Mouse (Mus musculus) liver, embryonic 14.5 days (tissue): ENCODE results near the gene Ttll2. TPM values are rescaled to one million over a fixed set of nuclear protein-coding genes. Genes with fewer than 3 reads are reported as not detected.
"Not testable (repeated sequence)": the region's sequence is repeated elsewhere in the genome, so short reads cannot be mapped to it uniquely, and the experiment has no call there.

ENCODE experiments used
- ATAC-seq: fragments of 200-750 bp; cut with Nextera tagmentation; 2 replicates; pipeline ENCODE4 v1.8.0; 2017; ENCODE audit warnings: moderate number of reproducible peaks, mild to moderate bottlenecking, moderate library complexity; ENCODE audit not compliant: insufficient read depth
- DNase-seq, 3 experiments: peaks; one replicate each; pipeline ENCODE4 v3.0.0-alpha.2; 2012 to 2013; ENCODE audit warnings: low read depth in 3 of 3, low spot score in 3 of 3
- H3K27ac ChIP-seq: fragments of 300-500 bp; sonication (generic); 2 replicates; pipeline ENCODE4 v1.5.1; 2014; ENCODE audit warnings: moderate library complexity, mild to moderate bottlenecking, control low read depth, inconsistent platforms
- H3K27me3 ChIP-seq: fragments of 300-500 bp; sonication (generic); 2 replicates; pipeline ENCODE4 v1.6.1; 2014; ENCODE audit warnings: mild to moderate bottlenecking, low read length, moderate library complexity; ENCODE audit not compliant: control insufficient read depth, insufficient read depth
- H3K36me3 ChIP-seq: fragments of 300-500 bp; sonication (generic); replicated peaks from 2 replicates; pipeline ENCODE4 v1.6.1; 2014; ENCODE audit warnings: low read depth; ENCODE audit not compliant: control insufficient read depth, insufficient read depth
- H3K4me1 ChIP-seq, 2 experiments: fragments of 200-500 bp in 1 of 2; fragments of 300-500 bp in 1 of 2; sonication (generic) in 1 of 2; replicated peaks; 2 replicates each; pipeline ENCODE4 v1.6.1; 2012 to 2014; ENCODE audit warnings: antibody characterized with exemption in 1 of 2, inconsistent platforms in 1 of 2, low read length in 1 of 2; ENCODE audit not compliant: control insufficient read depth in 2 of 2, insufficient read depth in 2 of 2
- H3K4me2 ChIP-seq: fragments of 300-500 bp; sonication (generic); 2 replicates; pipeline ENCODE4 v1.6.1; 2014; ENCODE audit warnings: low read depth, mild to moderate bottlenecking, control low read depth, moderate library complexity
- H3K4me3 ChIP-seq, 2 experiments: fragments of 200-500 bp in 1 of 2; fragments of 300-500 bp in 1 of 2; sonication (generic) in 1 of 2; 2 replicates each; pipeline ENCODE4 v1.5.1; 2012 to 2014; ENCODE audit warnings: low read depth in 2 of 2, low read length in 2 of 2, mild to moderate bottlenecking in 2 of 2, control low read depth in 1 of 2, inconsistent platforms in 1 of 2, moderate library complexity in 1 of 2; ENCODE audit not compliant: insufficient read depth in 1 of 2
- H3K9ac ChIP-seq: fragments of 300-500 bp; sonication (generic); replicated peaks from 2 replicates; pipeline ENCODE4 v1.6.1; 2014; ENCODE audit warnings: mild to moderate bottlenecking, control low read depth, moderate library complexity
- H3K9me3 ChIP-seq: fragments of 300-500 bp; sonication (generic); 2 replicates; pipeline ENCODE4 v1.6.1; 2016; ENCODE audit warnings: low read length, mixed read lengths; ENCODE audit not compliant: control insufficient read depth
- WGBS: fragments of 180-500 bp; shearing (Covaris S2); extraction: QIAGEN DNeasy Blood & Tissue Kit; methylation state at CpG from one replicate; pipeline ENCODE4 v1.1.7; 2014; ENCODE audit not compliant: insufficient replicate concordance; 5-methylcytosine and 5-hydroxymethylcytosine counted together
- polyA plus RNA-seq, 2 experiments: library from polyadenylated mRNA; depleted of rRNA in 1 of 2; stranded (reverse) in 1 of 2; unstranded in 1 of 2; fragments of >200 nt; fragmentation: Nextera tagmentation in 1 of 2; extraction: Ambion mirVana in 1 of 2; gene quantifications; 2 replicates each; pipeline versions ENCODE4 v1.2.1 to v1.2.3; 2012 to 2014

Gene Ttll2
- polyA plus RNA-seq, 2 experiments, result 0.02 TPM; not detected in 1

DNA sequence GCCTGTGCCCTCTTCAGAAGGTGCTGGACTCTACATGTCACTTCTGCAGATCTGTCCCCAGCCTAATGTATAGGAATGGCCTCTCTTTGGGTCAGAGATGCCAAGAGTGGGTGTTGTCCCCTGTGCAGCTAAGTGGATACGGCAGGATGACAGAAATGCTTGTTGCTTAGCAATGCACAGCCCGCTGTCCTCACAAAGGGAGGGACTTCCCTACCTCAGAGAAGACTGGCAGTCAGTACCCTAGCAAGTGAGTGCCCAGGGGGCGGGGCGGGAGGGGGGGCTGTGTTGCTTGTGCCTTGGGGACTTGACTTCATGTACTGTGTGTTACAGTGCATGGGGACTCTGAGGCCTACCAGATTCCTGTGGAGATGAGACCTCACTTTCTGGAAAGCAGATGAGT lies 7.3 kb upstream of the Ttll2 start:
- H3K27ac ChIP-seq, H3K4me1 ChIP-seq, H3K9me3 ChIP-seq, H3K36me3 ChIP-seq, H3K4me2 ChIP-seq, H3K9ac ChIP-seq, H3K4me3 ChIP-seq, DNase-seq, ATAC-seq, H3K27me3 ChIP-seq: not testable (repeated sequence)
- 66% methylated on average over 4 of the region's 4 CpGs for WGBS

DNA sequence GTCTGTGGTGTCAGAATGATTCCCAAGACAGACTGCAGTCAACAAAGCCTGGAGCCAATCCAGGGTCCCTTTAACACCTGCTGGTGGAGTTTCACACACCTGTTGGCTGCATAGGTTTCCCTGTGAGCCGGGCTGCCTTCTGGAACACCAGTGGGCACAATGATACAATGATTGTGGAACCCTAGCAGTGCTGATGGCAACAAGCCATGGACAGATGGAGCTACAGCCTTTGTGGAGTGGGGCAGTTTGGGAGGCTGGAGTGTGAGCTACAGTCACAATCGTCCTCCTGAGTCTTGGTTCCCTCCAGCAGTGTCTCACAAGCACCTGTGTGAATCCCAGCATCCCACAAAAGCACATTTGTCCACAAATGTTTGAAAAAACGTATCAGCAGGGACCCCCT lies 3.7 kb downstream of the Ttll2 start:
- not testable (repeated sequence) for H3K36me3 ChIP-seq, H3K27ac ChIP-seq, H3K4me3 ChIP-seq, ATAC-seq, H3K4me1 ChIP-seq, H3K9me3 ChIP-seq, H3K4me2 ChIP-seq, DNase-seq, H3K27me3 ChIP-seq, H3K9ac ChIP-seq
- WGBS, result 70% methylated on average over 1 of the region's 3 CpGs

DNA sequence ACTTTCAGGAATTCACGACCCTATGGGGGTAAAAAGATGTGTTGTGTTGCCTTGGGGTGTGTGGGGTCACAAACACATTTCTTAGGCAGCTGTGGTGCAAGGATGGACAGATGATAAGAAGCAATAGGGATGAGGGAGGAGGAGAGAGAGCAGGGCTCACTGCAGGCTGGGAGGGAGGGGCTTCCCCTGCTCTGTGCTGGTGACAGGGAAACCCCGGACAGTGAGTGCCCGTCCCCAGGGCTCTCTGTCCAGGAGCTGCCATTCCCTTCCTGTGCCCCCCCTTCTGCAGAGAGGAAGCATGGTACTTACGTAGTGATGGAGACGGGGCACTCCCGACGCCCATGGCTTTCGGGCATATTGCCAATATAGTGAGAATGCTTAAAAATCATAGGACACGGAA lies 15.1 kb downstream of the Ttll2 start:
- H3K9me3 ChIP-seq, ATAC-seq, H3K27ac ChIP-seq, H3K36me3 ChIP-seq, H3K4me3 ChIP-seq, H3K4me2 ChIP-seq, H3K9ac ChIP-seq, H3K27me3 ChIP-seq, H3K4me1 ChIP-seq, DNase-seq: not testable (repeated sequence)
- WGBS, result 58% methylated on average over 8 of the region's 9 CpGs

DNA sequence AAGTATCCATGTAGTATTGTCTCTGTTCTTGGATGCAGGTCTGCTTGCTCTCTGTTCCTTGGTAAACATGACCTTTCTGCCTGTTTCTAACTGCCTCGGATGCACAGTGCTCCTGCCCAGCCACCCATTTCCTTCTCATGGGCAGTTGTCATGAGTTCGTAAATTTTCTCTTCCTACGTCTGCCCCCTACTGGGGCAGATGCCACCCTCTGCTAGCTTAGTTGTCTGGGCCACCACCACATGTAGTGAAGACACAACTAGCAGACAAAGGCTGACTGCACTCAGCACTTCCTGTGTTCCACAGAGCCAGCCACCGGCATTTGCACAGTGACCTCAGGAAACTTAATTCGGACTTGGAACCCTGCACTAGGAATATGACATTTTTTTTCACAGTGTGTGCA lies 19.8 kb downstream of the Ttll2 start:
- H3K4me3 ChIP-seq, H3K9me3 ChIP-seq, H3K9ac ChIP-seq, DNase-seq, H3K4me1 ChIP-seq, H3K27ac ChIP-seq, H3K36me3 ChIP-seq, H3K4me2 ChIP-seq, H3K27me3 ChIP-seq, ATAC-seq: not testable (repeated sequence)
- 64% methylated on average over 3 of the region's 5 CpGs for WGBS

DNA sequence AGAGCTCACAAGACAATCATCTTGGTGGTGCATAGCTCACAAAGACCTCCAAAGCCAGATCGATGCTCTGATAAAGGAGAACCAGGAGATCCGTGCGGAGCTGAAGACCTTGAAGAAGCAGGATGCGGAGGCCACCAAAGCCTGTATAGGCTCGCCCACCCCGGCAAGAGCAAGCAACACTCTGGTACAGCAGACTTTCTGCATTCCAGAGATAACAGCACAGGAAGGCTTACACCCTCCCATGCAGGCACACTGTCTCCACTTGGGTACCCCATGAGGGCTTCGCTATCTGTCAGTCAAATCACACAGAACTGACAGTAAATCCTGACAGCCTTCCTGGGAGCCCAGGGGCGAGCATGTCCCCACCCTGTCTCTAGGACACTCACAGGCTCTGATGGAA lies 26.1 kb downstream of the Ttll2 start:
- ATAC-seq, H3K9ac ChIP-seq: not testable (repeated sequence)

DNA sequence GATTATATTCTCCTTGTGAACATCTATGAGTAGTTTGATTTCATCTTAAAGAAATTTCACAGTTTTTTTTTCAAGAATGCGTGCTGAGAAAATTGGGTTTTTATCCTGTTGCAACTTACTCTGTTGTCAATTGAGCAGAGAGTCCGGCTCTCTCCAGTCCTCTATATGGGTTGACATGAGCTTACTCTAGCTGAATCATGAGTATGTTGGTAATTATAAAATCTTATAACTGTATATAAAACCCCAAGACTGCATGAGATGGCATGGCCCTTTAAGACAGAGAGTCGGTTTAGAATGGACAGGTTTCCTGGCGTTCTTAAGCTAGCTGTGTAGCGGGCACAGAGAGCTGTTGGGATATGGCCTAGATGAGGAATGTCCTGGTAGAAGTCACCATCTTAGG lies 28.1 kb downstream of the Ttll2 start, which contains the start of gene Tcp10a:
Gene Tcp10a, plus strand, starts transcription at position 301 of the 400 bp plus-strand sequence.
- 57% methylated on average over 3 of the region's 5 CpGs for WGBS

More for the DNA sequence above, 26.1 kb downstream of the Ttll2 start:
- H3K4me1 ChIP-seq, H3K27ac ChIP-seq, H3K9me3 ChIP-seq, H3K4me3 ChIP-seq, H3K27me3 ChIP-seq, H3K4me2 ChIP-seq, H3K36me3 ChIP-seq, DNase-seq: not testable (repeated sequence)
- WGBS, result 28% methylated on average over 5 of the region's 8 CpGs

DNA sequence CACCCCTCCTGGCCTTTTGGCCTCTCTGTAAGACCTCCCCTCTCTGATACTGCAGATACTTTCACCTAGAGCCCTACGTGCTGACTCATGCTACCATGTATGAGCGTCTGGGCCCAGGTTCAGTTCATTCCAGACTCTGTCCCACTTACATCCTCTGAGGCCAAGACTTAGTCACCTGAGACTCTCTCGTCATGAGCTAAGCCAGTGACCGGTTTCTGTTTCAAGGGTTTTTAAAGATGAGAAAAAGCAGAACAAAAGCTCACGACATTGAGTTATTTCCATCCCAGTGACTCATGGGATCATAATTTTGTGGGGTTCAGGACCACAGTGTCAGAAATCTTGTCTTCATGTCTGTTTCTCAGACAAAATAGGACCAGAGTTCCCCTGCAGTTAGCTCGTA lies 32.7 kb downstream of the Ttll2 start:
- WGBS, result 67% methylated on average over 6 of the region's 6 CpGs
- not testable (repeated sequence) for H3K27me3 ChIP-seq, H3K36me3 ChIP-seq, H3K4me3 ChIP-seq, DNase-seq, H3K9ac ChIP-seq, H3K9me3 ChIP-seq, ATAC-seq, H3K4me2 ChIP-seq, H3K4me1 ChIP-seq, H3K27ac ChIP-seq

More for the DNA sequence above, 28.1 kb downstream of the Ttll2 start, which contains the start of gene Tcp10a:
- not testable (repeated sequence) for DNase-seq, H3K4me3 ChIP-seq, H3K36me3 ChIP-seq, H3K27me3 ChIP-seq, H3K4me2 ChIP-seq, H3K9me3 ChIP-seq, H3K27ac ChIP-seq, H3K9ac ChIP-seq, H3K4me1 ChIP-seq, ATAC-seq

DNA sequence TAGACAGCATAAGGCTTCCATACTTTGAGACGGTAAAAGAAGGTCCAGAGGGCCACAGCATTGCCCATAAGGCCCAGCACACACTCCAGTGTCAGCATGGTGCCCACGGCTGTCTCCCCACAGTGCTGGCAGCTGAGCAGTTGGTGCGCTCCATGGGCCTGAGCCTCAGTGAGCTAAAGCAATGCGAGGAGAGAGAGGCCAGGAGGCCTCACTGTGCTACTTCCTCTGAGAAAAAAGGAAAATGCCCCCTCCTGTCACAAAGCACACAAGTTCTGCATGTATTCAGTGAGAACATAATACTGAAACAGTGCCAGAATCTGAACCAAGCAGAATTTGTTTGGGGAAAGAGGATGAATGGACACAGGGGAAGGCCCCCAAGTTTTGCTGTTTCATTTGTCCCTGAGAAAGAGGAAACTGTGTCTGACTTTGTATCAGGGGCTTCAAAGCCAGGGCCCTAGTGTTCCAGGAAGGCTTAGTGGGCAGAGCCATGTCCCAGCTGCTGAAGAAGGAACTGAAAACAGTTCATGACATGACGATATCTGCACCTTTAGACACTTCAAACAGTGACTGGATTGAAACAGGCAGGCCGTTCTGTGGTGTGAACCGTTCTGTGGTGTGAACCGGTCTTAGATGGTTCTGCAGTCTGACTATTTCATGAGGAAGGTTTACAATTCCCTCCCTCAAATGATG lies 36.7 kb downstream of the Ttll2 start:
- H3K4me3 ChIP-seq, H3K4me2 ChIP-seq, H3K4me1 ChIP-seq, ATAC-seq, H3K36me3 ChIP-seq, H3K27me3 ChIP-seq, DNase-seq, H3K27ac ChIP-seq, H3K9me3 ChIP-seq, H3K9ac ChIP-seq: not testable (repeated sequence)
- 45% methylated on average over 5 of the region's 8 CpGs for WGBS
